Mouse (Mus musculus) spleen, adult 2 months (tissue): Measurements from ENCODE around the gene Tbc1d2b.

Experiments used
- CTCF ChIP-seq: fragments of 200-500 bp; IDR thresholded peaks from 2 replicates; pipeline ENCODE4 v1.5.1; 2011; ENCODE audit warnings: mild to moderate bottlenecking, inconsistent platforms; ENCODE audit not compliant: insufficient read depth, insufficient read length, insufficient replicate concordance; ENCODE audit errors: extremely low read depth
- POLR2A ChIP-seq: fragments of 200-500 bp; IDR thresholded peaks from 2 replicates; pipeline ENCODE4 v1.6.1; 2011; ENCODE audit warnings: low read depth, low read length, inconsistent platforms

DNA sequence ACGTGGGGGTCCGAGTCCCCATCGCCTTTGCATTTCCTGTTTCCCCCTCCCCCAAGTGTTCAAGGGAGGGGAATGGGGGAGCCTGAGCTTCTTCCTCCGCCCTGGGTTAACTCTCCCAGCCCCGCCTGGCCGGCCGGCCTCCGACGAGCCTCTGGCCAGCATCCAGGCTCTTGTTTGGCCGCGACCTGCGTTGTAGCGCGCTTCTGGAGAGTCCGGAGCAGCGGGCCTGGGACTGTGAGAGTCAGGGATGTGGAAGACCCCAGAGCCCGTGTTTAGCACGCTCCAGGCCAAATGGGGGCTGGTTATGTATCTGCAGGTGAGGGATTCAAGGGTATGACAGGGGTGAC is 106.9 kb downstream of the Tbc1d2b start:
- TF ChIP-seq CTCF (no peak), POLR2A (no peak)
